Mouse (Mus musculus): ENCODE results near the gene Pknox1.

DNA sequence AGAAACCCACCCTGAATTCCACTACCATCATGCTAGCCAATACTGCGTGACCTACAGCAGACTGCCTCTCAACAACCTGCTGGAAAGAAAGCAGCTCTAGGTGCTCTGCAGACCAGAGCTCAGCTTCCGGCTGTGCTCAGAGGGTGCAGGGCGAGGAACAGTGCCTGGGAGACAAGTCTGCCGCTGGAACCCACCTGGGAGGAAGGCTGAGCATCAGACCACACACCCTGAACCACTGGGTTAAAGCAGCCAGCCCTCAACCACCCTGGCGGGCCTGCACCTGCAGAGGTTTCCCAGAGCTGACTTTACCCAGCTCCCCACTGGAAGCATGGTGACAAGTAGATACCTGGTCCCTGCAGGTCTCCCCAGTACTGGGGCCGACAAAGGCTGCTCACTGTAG is 88.7 kb downstream of the Pknox1 start:
- TF ChIP-seq POLR2A (IDR thresholded peaks at IDR 0.05; ENCODE audit: low read depth, low read length) (no peak), CTCF (IDR thresholded peaks at IDR 0.05; ENCODE audit: extremely low read depth, insufficient read length, insufficient replicate concordance, low read depth, low read length) (no peak)
